Mouse (Mus musculus) erythroblast, embryonic 14.5 days (primary cell): ENCODE measurements around the gene Gpbar1.

Experiments used
- GATA1 ChIP-seq: IDR thresholded peaks from 2 replicates; pipeline ENCODE4 v1.6.1; 2012; ENCODE audit warnings: low read length, inconsistent platforms, mixed read lengths
- TAL1 ChIP-seq: IDR thresholded peaks from 3 replicates; pipeline ENCODE4 v1.6.1; 2012; ENCODE audit warnings: low read length, inconsistent platforms, mixed read lengths

DNA sequence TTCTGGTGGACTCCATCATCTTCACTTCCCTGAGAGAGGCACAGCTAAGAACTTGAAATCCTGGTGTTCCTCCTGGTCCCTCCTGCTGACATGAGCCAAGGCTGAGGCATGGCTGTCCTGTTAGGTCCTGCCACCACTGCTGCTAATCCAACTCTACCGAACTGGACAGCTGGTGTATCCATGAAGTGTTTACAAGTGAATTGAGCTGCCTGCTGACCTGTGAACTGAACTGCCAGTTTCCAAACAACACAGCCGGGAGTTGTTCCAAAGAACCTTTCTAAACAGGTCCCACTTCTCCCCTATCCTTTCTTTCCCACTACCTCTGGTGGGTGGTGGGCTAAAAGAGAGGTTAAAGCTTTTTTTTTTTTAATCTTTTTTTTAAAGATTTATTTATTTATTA lies 48.4 kb upstream of the Gpbar1 start:
- no peak for TF ChIP-seq GATA1
- no peak for TF ChIP-seq TAL1
